Mouse (Mus musculus): ENCODE measurements at regions not wholly inside any gene's neighbourhood (a gene's known extent, or its start where the extent isn't known, plus 50 kb on each side); places are given as distances from the start of the nearest gene placed in this dataset.

- no peak for TF ChIP-seq CTCF (IDR thresholded peaks at IDR 0.05; ENCODE audit: low read depth)
- TF ChIP-seq EP300 (optimal IDR thresholded peaks at IDR 0.05), result no peak
Observed at GRCm38 (mm10) chr16:30857656-30858055, 223.6 kb downstream of the Xxylt1 start.

All from stomach, postnatal 0 days (tissue).